Mouse (Mus musculus): ENCODE results near the gene Slc1a6. TPM values are rescaled to one million over a fixed set of nuclear protein-coding genes. Genes with fewer than 3 reads are reported as not detected.

Gene Slc1a6
- polyA plus RNA-seq, 1 experiment from 2014 or later, result 0.16 TPM

GRCm38 (mm10) chr10:78852066-78852465 is 71.8 kb downstream of the Slc1a6 start, which contains the start of gene Olfr1356:
Gene Olfr1356, minus strand, starts transcription at chr10:78852166.
- H3K27ac ChIP-seq (ENCODE audit: low read length), result no peak within 1 kb of the TSS
- WGBS, result 60% methylated on average over 2 of the region's 2 CpGs
- H3K4me3 ChIP-seq (ENCODE audit: low read length), result no peak within 1 kb of the TSS
- no peaks in the 10 kb centered on the region for H3K36me3 ChIP-seq (ENCODE audit: control insufficient read depth, insufficient read depth)
- no peak for ATAC-seq (replicated peaks; ENCODE audit: extremely low read depth, insufficient read depth, low FRiP score)
- H3K27me3 ChIP-seq (ENCODE audit: control insufficient read depth, insufficient read depth, low read length), result no peaks in the 10 kb centered on the region
- no peaks in the 10 kb centered on the region for H3K9me3 ChIP-seq (replicated peaks; ENCODE audit: control insufficient read depth, low read length)
- H3K4me2 ChIP-seq (ENCODE audit: low read depth, low read length), result no peak within 1 kb of the TSS
- no peak within 1 kb of the TSS for H3K9ac ChIP-seq (ENCODE audit: low read length)
- H3K4me1 ChIP-seq (ENCODE audit: control insufficient read depth, insufficient read depth, low read length), result no peaks in the 10 kb centered on the region

Other genes starting within 250 kb of the Slc1a6 start
- 94.5 and 96.4 TPM in 2 replicates for gene Ilvbl, start 206.2 kb upstream of the Slc1a6 start, polyA plus RNA-seq (2015; fragmentation: Nextera tagmentation; extraction: Ambion mirVana)
- 10.8 and 12.2 TPM in 2 replicates for gene Syde1, start 188.5 kb upstream of the Slc1a6 start, polyA plus RNA-seq (2015; fragmentation: Nextera tagmentation; extraction: Ambion mirVana)
- gene Olfr1357, start 162.4 kb upstream of the Slc1a6 start, polyA plus RNA-seq (2015; fragmentation: Nextera tagmentation; extraction: Ambion mirVana), result not detected in 2 replicates
- gene Casp14, start 62.2 kb upstream of the Slc1a6 start, polyA plus RNA-seq (2015; fragmentation: Nextera tagmentation; extraction: Ambion mirVana), result 0.09 TPM in 1 of 2 replicates, not detected in the other
- gene Ccdc105, start 27.4 kb upstream of the Slc1a6 start, polyA plus RNA-seq (2015; fragmentation: Nextera tagmentation; extraction: Ambion mirVana), result not detected in 2 replicates
- not detected in 2 replicates for gene Olfr1356, start 71.7 kb downstream of the Slc1a6 start, polyA plus RNA-seq (2015; fragmentation: Nextera tagmentation; extraction: Ambion mirVana)
- gene Olfr1355, start 95.0 kb downstream of the Slc1a6 start, polyA plus RNA-seq (2015; fragmentation: Nextera tagmentation; extraction: Ambion mirVana), result not detected in 2 replicates
- gene Olfr1354, start 132.7 kb downstream of the Slc1a6 start, polyA plus RNA-seq (2015; fragmentation: Nextera tagmentation; extraction: Ambion mirVana), result not detected in 2 replicates
- not detected in 2 replicates for gene Olfr8, start 170.1 kb downstream of the Slc1a6 start, polyA plus RNA-seq (2015; fragmentation: Nextera tagmentation; extraction: Ambion mirVana)
- not detected in 2 replicates for gene Olfr1353, start 182.8 kb downstream of the Slc1a6 start, polyA plus RNA-seq (2015; fragmentation: Nextera tagmentation; extraction: Ambion mirVana)
- not detected in 2 replicates for gene Olfr1352, start 200.6 kb downstream of the Slc1a6 start, polyA plus RNA-seq (2015; fragmentation: Nextera tagmentation; extraction: Ambion mirVana)
- gene Olfr1351, start 232.0 kb downstream of the Slc1a6 start, polyA plus RNA-seq (2015; fragmentation: Nextera tagmentation; extraction: Ambion mirVana), result not detected in 2 replicates
- gene Olfr57, start 248.2 kb downstream of the Slc1a6 start, polyA plus RNA-seq (2015; fragmentation: Nextera tagmentation; extraction: Ambion mirVana), result not detected in 2 replicates

Data from heart, embryonic 16.5 days (tissue).